Mouse (Mus musculus) T-helper 1 cell (primary cell): ENCODE measurements around the gene Cyp2w1.

ENCODE experiments used
- in situ Hi-C: fragments of 300-600 bp; cut with MboI, MseI; formaldehyde crosslinking; loops from one replicate; pipeline ENCODE4 v1.15.1; 2025; ENCODE audit warnings: high pct_unique_total_duplicates

The Cyp2w1 gene

GRCm38 (mm10) chr5:139332590-139333272, 19.7 kb upstream of the Cyp2w1 start:
- in situ Hi-C loops: loop anchor here (10.0 kb wide), 1 partner anchor 458 kb away; no protein-coding TSS in a partner anchor

- in situ Hi-C loops: loop anchor here (10.0 kb wide), 1 partner anchor 459 kb away; no protein-coding TSS in a partner anchor
These were observed 19.0 kb upstream of the Cyp2w1 start for GRCm38 (mm10) chr5:139333301-139334013.

- in situ Hi-C loops: loop anchor here (10.0 kb wide), 1 partner anchor 460 kb away; no protein-coding TSS in a partner anchor
These were observed 18.0 kb upstream of the Cyp2w1 start for GRCm38 (mm10) chr5:139334394-139334793.

- in situ Hi-C loops: loop anchor here (10.0 kb wide), 1 partner anchor 461 kb away; no protein-coding TSS in a partner anchor
These were observed 16.8 kb upstream of the Cyp2w1 start for GRCm38 (mm10) chr5:139335634-139336033.

- in situ Hi-C loops: loop anchor here (10.0 kb wide), 1 partner anchor 463 kb away; no protein-coding TSS in a partner anchor
These were observed 14.5 kb upstream of the Cyp2w1 start for GRCm38 (mm10) chr5:139337826-139338370.

GRCm38 (mm10) chr5:139338403-139338802, 14.0 kb upstream of the Cyp2w1 start:
- in situ Hi-C loops: loop anchor here (10.0 kb wide), 1 partner anchor 464 kb away; no protein-coding TSS in a partner anchor

- in situ Hi-C loops: loop anchor here (10.0 kb wide), 1 partner anchor 464 kb away; no protein-coding TSS in a partner anchor
These were observed 13.5 kb upstream of the Cyp2w1 start for GRCm38 (mm10) chr5:139338891-139339290.

- in situ Hi-C loops: no loop called here
These were observed 8.3 kb upstream of the Cyp2w1 start for GRCm38 (mm10) chr5:139344021-139344686.

GRCm38 (mm10) chr5:139344687-139345363, 7.6 kb upstream of the Cyp2w1 start:
- in situ Hi-C loops: no loop called here

- in situ Hi-C loops: no loop called here
These were observed 7.1 kb upstream of the Cyp2w1 start for GRCm38 (mm10) chr5:139345364-139345714.

GRCm38 (mm10) chr5:139347225-139347624, 5.2 kb upstream of the Cyp2w1 start:
- in situ Hi-C loops: no loop called here

GRCm38 (mm10) chr5:139349713-139350112, 2.7 kb upstream of the Cyp2w1 start:
- in situ Hi-C loops: loop anchor here (10.0 kb wide), 1 partner anchor 505 kb away; no protein-coding TSS in a partner anchor

GRCm38 (mm10) chr5:139351134-139351533, 1.3 kb upstream of the Cyp2w1 start, which contains the start of gene Cox19:
TSS of gene Cox19 (minus strand) at chr5:139351418.
- in situ Hi-C loops: loop anchor here (10.0 kb wide), 1 partner anchor 506 kb away; no protein-coding TSS in a partner anchor

GRCm38 (mm10) chr5:139351628-139352027, 789 bp upstream of the Cyp2w1 start:
- in situ Hi-C loops: loop anchor here (10.0 kb wide), 1 partner anchor 507 kb away; no protein-coding TSS in a partner anchor

GRCm38 (mm10) chr5:139353496-139353895, 1.1 kb downstream of the Cyp2w1 start:
- in situ Hi-C loops: loop anchor here (10.0 kb wide), 1 partner anchor 509 kb away; no protein-coding TSS in a partner anchor

GRCm38 (mm10) chr5:139353946-139354345, 1.5 kb downstream of the Cyp2w1 start:
- in situ Hi-C loops: loop anchor here (10.0 kb wide), 1 partner anchor 509 kb away; no protein-coding TSS in a partner anchor

- in situ Hi-C loops: loop anchor here (5.0 to 10.0 kb wide), 2 partner anchors 73 to 511 kb away; no protein-coding TSS in a partner anchor
These were observed 2.9 kb downstream of the Cyp2w1 start for GRCm38 (mm10) chr5:139355235-139355772.

GRCm38 (mm10) chr5:139358653-139359052, 6.2 kb downstream of the Cyp2w1 start:
- in situ Hi-C loops: loop anchor here (5.0 to 10.0 kb wide), 2 partner anchors 76 to 514 kb away; no protein-coding TSS in a partner anchor

- in situ Hi-C loops: loop anchor here (5.0 to 10.0 kb wide), 2 partner anchors 77 to 514 kb away; no protein-coding TSS in a partner anchor
These were observed 6.8 kb downstream of the Cyp2w1 start for GRCm38 (mm10) chr5:139359244-139359643.

GRCm38 (mm10) chr5:139363858-139364257, 11.4 kb downstream of the Cyp2w1 start:
- in situ Hi-C loops: loop anchor here (5.0 kb wide), 1 partner anchor 38 kb away; no protein-coding TSS in a partner anchor
